Mouse (Mus musculus) limb, embryonic 14.5 days (tissue): Measurements from ENCODE around the gene Vopp1. TPM values are rescaled to one million over a fixed set of nuclear protein-coding genes. Genes with fewer than 3 reads are reported as not detected.

Experiments used
- ATAC-seq: fragments of 200-750 bp; cut with Nextera tagmentation; 2 replicates; pipeline ENCODE4 v1.8.0; 2017; ENCODE audit warnings: low read depth, moderate number of reproducible peaks, moderate TSS enrichment; ENCODE audit not compliant: low FRiP score
- DNase-seq: peaks from one replicate; pipeline ENCODE4 v3.0.0-alpha.2; 2015; ENCODE audit warnings: low spot score
- H3K27ac ChIP-seq: fragments of 300-500 bp; sonication (generic); replicated peaks from 2 replicates; pipeline ENCODE4 v1.5.1; 2014; ENCODE audit warnings: low read depth, mild to moderate bottlenecking, low read length, moderate library complexity, mixed read lengths
- H3K27me3 ChIP-seq: fragments of 300-500 bp; sonication (generic); 2 replicates; pipeline ENCODE4 v1.6.1; 2014; ENCODE audit warnings: low read length, mixed read lengths; ENCODE audit not compliant: control insufficient read depth, insufficient read depth
- H3K36me3 ChIP-seq: fragments of 300-500 bp; sonication (generic); 2 replicates; pipeline ENCODE4 v1.6.1; 2014; ENCODE audit warnings: mild to moderate bottlenecking, low read length, moderate library complexity, mixed read lengths; ENCODE audit not compliant: control insufficient read depth, insufficient read depth
- H3K4me1 ChIP-seq: fragments of 300-500 bp; sonication (generic); 2 replicates; pipeline ENCODE4 v1.6.1; 2014; ENCODE audit warnings: antibody characterized with exemption, low read length, mixed read lengths; ENCODE audit not compliant: control insufficient read depth, insufficient read depth
- H3K4me2 ChIP-seq: fragments of 300-500 bp; sonication (generic); replicated peaks from 2 replicates; pipeline ENCODE4 v1.6.1; 2014; ENCODE audit warnings: low read depth, mild to moderate bottlenecking, low read length, moderate library complexity; ENCODE audit not compliant: severe bottlenecking
- H3K4me3 ChIP-seq: fragments of 300-500 bp; sonication (generic); replicated peaks from 2 replicates; pipeline ENCODE4 v1.5.1; 2014; ENCODE audit warnings: low read length
- H3K9ac ChIP-seq: fragments of 300-500 bp; sonication (generic); 2 replicates; pipeline ENCODE4 v1.6.1; 2014; ENCODE audit warnings: mild to moderate bottlenecking, low read depth, low read length, moderate library complexity; ENCODE audit not compliant: severe bottlenecking
- H3K9me3 ChIP-seq: fragments of 300-500 bp; sonication (generic); 2 replicates; pipeline ENCODE4 v1.6.1; 2016; ENCODE audit warnings: low read length; ENCODE audit not compliant: control insufficient read depth
- POLR2A ChIP-seq: fragments of 200-500 bp; IDR thresholded peaks from 2 replicates; pipeline ENCODE4 v1.8.0; 2012; ENCODE audit warnings: inconsistent platforms, mild to moderate bottlenecking, moderate library complexity, borderline replicate concordance; ENCODE audit not compliant: insufficient read depth, insufficient read length; ENCODE audit errors: extremely low read depth
- WGBS: fragments of 180-500 bp; shearing (Covaris S2); extraction: QIAGEN DNeasy Blood & Tissue Kit; methylation state at CpG from one replicate; pipeline ENCODE4 v1.1.7; 2014; 5-methylcytosine and 5-hydroxymethylcytosine counted together
- polyA plus RNA-seq, 2 experiments: library from polyadenylated mRNA; depleted of rRNA in 1 of 2; stranded (reverse) in 1 of 2; unstranded in 1 of 2; fragments of >200 nt; fragmentation: Nextera tagmentation in 1 of 2; extraction: Ambion mirVana in 1 of 2; gene quantifications; 2 replicates each; pipeline versions ENCODE4 v1.2.1 to v1.2.3; 2012 to 2014

Gene Vopp1
- polyA plus RNA-seq, 2 experiments: 27.5 to 46.2 TPM

DNA sequence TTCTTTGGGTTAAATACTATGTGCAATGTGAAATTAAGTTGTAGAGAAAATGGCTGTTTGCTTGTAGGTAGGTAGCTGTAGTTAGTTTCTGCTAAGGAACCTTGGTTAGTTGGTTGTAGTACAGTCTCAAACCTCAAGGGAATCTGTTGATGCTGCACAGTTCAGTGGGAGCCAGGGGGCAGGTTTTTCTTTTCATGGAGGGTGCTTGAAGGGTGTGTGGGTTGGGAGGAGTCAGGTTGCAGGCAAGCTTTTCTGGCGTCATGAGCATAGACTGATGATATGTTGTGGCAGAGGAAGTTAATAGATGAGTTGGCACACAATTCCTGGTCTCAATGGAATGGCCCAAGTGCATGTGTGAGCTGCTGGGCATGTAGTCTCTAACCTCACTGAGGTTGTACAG lies 113.2 kb downstream of the Vopp1 start:
- Histone ChIP-seq H3K27ac (no peak overlapping the region), H3K27me3 (no peaks in the 10 kb centered on the region), H3K4me3 (no peak overlapping the region), H3K9me3 (no peaks in the 10 kb centered on the region), H3K4me2 (no peak overlapping the region), H3K36me3 (0 out of 2 replicates have a peak, but pooled peaks cover 3% of the 10 kb centered on the region), H3K9ac (no peak overlapping the region), H3K4me1 (no peaks in the 10 kb centered on the region)
- WGBS: 17% methylated on average over 1 of the region's 1 CpGs
- TF ChIP-seq POLR2A: no peak
- ATAC-seq (no peak), DNase-seq (no peak)

DNA sequence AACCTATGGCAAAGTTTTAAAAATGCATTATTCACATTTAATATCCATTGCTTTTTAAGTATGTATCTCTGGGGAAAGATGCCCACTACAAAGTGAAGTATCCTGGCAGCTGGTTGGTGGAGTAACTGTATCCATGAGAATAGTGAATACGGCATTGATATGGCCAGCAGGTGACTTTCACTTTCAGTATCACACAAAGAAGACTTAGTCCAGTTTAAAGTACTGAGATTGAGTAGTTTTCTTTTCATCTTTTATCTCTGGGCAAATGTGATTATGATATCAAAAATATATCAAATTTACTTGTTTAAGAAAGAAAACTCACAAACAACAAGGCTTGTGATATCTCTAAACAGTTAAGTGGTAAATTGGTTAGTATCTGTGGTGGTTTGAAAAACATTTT lies 118.2 kb downstream of the Vopp1 start:
- H3K27ac ChIP-seq: no peak overlapping the region
- no peaks in the 10 kb centered on the region for H3K36me3 ChIP-seq
- H3K27me3 ChIP-seq: no peaks in the 10 kb centered on the region
- H3K9me3 ChIP-seq: no peaks in the 10 kb centered on the region
- no peak for DNase-seq
- no peak for ATAC-seq
- no peak overlapping the region for H3K4me3 ChIP-seq
- 90% methylated on average over 1 of the region's 1 CpGs for WGBS
- H3K4me1 ChIP-seq: peaks cover 4% of the 10 kb centered on the region; the same call in 1 of the 2 replicates
- H3K4me2 ChIP-seq: no peak overlapping the region
- TF ChIP-seq POLR2A: no peak
- no peak overlapping the region for H3K9ac ChIP-seq

DNA sequence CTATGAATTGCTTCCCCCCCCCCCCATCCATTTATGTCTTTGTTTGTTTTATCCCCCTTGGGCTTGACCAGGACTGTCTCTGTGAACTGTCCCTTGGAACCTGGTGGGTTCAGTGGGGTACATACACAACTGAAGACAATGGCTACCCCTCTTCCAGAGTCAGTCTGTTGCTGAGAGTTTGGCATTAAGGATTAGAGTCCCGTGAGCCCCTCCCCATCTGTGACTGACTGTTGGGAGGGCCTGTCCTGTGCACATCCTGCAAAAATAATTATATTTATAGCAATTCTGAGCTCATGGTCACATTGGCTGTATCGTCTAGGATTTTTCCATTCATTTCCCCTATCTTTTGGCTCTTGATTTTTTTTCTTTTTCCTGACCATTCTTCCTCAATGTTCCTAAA lies 121.3 kb downstream of the Vopp1 start:
- Histone ChIP-seq H3K4me3 (peak overlapping the region; percentile 63), H3K36me3 (no peaks in the 10 kb centered on the region), H3K9me3 (no peaks in the 10 kb centered on the region), H3K27ac (no peak overlapping the region), H3K4me2 (peak overlapping the region; percentile 68), H3K27me3 (no peaks in the 10 kb centered on the region), H3K9ac (peak overlapping the region; percentile 82), H3K4me1 (peaks cover 4% of the 10 kb centered on the region; the same call in 1 of the 2 replicates)
- WGBS: 35% methylated on average over 2 of the region's 2 CpGs
- ATAC-seq (no peak), DNase-seq (no peak)
- TF ChIP-seq POLR2A: no peak

GRCm38 (mm10) chr6:57702743-57703499 lies 122.0 kb downstream of the Vopp1 start:
- ATAC-seq: peak; percentile 98

GRCm38 (mm10) chr6:57702376-57702742 lies 122.6 kb downstream of the Vopp1 start, which contains the start of gene Lancl2:
Gene Lancl2, plus strand, starts transcription at chr6:57702540.
- TF ChIP-seq POLR2A: no peak
- Histone ChIP-seq H3K27ac (peak within 1 kb of the TSS; percentile 96), H3K4me1 (peaks cover 4% of the 10 kb centered on the region; the same call in 1 of the 2 replicates), H3K36me3 (no peaks in the 10 kb centered on the region), H3K4me2 (peak within 1 kb of the TSS; percentile 68), H3K4me3 (peak within 1 kb of the TSS; percentile 63), H3K9ac (peak within 1 kb of the TSS; percentile 82), H3K27me3 (no peaks in the 10 kb centered on the region), H3K9me3 (no peaks in the 10 kb centered on the region)
- ATAC-seq (0 out of 2 replicates have a peak, but pooled peaks have one; percentile 10), DNase-seq (peak; percentile 35)
- 0% methylated on average over 10 of the region's 10 CpGs for WGBS

More at GRCm38 (mm10) chr6:57702743-57703499, 122.0 kb downstream of the Vopp1 start:
- under 1% methylated on average over 57 of the region's 59 CpGs for WGBS
- Histone ChIP-seq H3K4me3 (peak overlapping the region; percentile 63), H3K9me3 (no peaks in the 10 kb centered on the region), H3K27ac (peak overlapping the region; percentile 96), H3K27me3 (no peaks in the 10 kb centered on the region), H3K36me3 (no peaks in the 10 kb centered on the region), H3K9ac (peak overlapping the region; percentile 82), H3K4me2 (peak overlapping the region; percentile 68), H3K4me1 (peaks cover 4% of the 10 kb centered on the region; the same call in 1 of the 2 replicates)
- TF ChIP-seq POLR2A: peak; percentile 64; the same call in 1 of the 2 replicates
- DNase-seq: peak; percentile 91
